Mouse (Mus musculus) gastrocnemius, adult 8-10 months (tissue): ENCODE measurements around the gene Yipf4. TPM values are rescaled to one million over a fixed set of nuclear protein-coding genes. Genes with fewer than 3 reads are reported as not detected.
A peak's percentile ranks its signal among the peaks of the same experiment; 100 is the strongest.

Experiments used
- DNase-seq, 2 experiments: peaks; one replicate each; pipeline ENCODE4 v3.0.0; 2022; ENCODE audit warnings: low spot score in 2 of 2
- total RNA-seq, 4 experiments: library from RNA; stranded (reverse); gene quantifications; 2 replicates each; pipeline ENCODE4 v1.2.4; 2022

Yipf4 gene
- total RNA-seq, 4 experiments from 2014 or later = 27.7 to 43.6 (median 32.0) TPM

DNA sequence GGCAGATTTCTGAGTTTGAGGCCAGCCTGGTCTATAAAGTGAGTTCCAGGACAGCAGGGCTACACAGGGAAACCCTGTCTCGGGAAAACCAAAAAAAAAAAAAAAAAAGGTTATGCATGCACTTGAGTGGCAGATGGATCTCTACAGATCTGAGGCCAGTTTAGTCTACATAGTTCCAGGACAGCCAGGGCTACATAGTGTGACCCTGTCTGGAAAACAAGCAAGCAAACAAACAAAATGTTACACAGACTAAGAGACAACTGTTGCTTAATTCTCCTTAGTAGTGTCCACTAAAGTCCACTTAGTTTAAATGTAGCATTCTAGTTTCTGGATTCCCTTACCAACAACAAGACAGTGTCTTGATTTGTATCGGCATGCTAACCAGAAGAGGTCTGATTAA is 36.8 kb downstream of the Yipf4 start:
- no peak for DNase-seq

DNA sequence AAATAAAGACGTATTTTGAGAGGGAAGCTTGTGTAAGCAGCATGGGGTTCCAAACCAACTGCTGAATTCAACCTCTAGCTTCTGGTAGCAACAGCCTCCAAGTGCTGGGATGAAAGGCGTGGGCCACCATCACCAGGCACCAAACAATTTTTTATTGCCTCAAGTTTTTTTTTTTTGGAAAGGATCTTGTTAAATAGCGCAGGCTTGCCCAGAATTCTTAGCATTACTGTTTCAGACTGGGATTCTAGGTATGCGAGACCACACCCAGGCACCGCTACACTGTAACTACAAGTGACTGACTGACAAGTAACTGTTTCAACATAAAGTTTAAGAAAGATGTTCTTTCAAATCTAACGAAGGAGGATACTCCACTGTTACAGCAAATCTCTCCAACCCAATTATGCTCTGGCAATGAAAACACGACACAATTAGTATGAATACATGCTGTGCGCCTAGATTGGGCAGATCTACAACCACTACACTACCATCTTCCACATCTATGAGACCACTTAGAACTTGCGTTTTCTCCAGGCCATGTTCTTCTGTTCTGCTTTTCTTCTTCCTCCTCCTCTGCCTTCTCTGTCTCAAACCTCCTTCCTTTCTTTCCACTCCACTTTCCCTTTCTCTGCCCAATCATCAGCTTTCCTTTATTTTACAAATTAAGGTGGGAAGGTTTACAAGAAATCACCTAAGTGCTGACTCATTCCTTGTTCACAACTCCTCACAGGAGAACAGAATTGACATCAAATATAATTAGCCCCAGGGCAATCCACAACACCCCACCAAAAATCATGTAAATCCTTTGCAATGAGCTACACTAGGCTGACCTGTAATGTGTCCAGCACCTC is 37.7 kb downstream of the Yipf4 start:
- no peak for DNase-seq

DNA sequence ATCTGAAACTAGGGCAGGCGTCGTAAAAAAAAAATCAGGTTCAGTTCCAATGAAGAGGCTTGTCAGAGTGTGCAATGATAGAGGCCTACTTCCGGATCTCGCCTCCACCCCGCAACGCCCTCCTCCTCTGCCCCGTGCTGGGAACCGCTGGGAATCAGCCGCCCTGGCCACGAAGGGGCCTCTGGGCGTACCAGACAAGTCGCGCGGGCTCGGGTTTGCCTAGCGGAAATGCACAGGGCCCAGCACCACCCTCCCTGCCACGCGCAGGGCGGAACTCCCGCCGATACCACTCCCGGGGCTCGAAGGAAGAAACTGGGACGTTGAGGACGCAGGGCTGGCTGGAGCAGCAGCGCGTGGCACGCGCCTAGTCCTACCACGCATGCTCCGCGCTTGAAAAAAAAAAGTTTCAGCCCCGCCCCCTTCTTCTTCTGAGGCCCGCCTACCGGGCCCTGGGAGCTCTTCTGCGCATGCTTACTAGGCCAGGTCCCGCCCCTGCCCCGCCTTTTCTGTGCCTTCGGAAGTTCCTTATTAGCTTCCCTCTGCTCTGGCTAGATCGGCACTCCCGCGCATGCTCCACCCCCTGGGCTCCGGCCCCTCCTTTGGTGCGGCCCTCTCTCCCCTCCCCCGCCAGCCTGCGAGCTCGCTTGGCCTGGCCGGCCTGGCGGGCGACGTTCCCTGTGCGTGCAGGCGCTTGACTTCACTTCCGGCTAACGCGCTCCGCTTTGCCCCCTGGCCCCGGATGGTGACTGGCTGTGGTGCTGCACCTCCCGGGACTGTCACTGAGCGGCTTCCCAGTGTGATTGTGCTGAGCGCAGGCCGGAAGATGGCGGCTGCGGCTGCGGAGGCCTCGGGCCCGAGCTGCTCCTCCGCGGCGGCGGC is 38.7 kb downstream of the Yipf4 start, which contains the start of gene Birc6:
Gene Birc6 (plus strand): TSS at position 567 of the 879 bp plus-strand sequence.
- peak; percentile 100 for DNase-seq

DNA sequence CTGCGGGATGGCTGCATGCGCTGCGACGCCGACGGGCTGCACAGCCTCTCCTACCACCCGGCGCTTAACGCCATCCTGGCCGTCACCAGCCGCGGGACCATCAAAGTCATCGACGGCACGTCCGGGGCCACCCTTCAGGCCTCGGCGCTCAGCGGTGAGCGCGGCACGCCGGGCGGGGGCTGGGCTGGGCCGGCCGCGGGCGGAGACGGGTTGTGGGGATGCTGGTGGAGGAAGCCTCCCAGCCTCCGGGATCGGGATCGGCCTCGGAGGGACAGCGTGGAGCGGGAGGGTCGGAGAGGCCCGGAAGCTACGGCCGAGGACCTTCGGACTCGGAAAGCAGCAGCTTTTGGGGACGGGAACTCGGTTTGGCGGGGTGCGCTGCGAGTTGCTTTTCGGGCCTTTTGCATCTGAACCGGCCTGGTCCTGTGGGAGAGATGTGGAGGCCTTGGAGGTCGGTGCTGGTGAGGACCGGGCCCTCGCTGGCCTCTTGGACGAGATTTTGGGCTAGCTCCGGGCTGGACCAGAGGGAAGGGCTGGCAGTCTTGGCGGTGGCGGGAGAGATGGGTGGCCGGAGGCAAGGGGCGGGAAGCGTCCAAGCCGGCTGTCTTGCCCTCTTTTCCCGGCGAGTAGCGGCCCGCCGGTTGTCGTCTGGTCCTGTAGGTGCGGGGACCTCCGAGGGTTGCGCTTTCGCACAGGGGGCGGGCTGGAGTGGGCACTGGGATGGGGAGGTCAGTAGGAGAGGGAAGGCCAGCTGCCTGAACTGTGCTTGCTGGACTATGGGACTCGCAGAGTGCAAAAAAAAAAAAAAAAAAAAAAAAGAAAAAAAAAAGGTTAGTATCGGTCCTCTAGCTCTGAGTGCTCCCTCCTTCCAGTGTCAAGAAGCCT is 39.6 kb downstream of the Yipf4 start:
- peak in 1 of 2 experiments; percentile 7 for DNase-seq

DNA sequence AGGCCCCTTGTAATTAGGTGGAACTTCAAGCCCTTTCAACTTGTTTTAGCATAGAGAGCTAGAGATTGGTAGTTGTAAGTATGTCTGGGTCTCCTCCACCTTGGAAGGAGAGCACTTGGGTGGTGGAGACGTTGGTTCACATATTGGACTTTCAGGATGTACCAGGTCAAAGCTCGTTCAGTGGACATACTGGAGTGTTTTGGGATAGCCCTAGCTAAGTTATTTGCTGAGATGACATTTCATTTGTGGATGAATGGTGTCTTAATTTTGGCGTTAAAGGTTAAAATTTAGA is 40.2 kb downstream of the Yipf4 start:
- DNase-seq = no peak

DNA sequence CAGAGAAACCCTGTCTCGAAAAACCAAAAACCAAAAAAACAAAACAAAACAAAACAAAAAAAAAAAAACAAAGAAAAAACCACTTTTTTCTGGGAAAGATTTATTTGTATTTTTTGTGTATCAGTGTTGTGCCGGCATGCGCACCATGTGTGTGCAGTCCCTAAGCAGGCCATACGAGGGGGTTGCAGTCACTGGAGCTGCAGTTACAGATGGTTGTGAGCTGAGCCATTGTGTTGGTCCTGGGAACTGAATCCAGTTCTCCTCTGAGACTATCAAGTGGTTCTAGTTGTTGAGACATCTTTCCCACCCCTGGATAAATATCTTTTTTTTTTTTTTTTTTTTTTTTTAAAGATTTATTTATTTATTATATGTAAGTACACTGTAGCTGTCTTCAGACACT is 45.7 kb downstream of the Yipf4 start:
- no peak for DNase-seq

DNA sequence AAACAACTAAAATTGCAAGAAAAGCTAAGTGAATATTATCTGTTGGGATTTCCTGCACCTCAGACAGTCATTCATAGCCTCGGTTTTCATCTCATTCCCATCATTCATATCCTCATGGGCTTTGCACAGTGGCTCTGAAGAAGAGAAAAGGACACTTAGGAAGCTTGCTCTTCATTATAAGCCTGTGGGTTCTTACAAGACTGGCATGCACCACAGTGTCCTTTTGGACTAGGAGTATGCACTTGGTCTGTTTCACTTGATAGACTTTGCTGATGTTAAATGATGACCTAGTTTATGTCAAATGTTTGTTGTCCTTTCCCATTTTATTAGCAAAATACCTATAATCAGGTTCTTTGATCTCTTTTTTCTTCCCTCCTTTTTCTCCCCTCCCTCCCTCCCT is 48.2 kb downstream of the Yipf4 start:
- no peak for DNase-seq

DNA sequence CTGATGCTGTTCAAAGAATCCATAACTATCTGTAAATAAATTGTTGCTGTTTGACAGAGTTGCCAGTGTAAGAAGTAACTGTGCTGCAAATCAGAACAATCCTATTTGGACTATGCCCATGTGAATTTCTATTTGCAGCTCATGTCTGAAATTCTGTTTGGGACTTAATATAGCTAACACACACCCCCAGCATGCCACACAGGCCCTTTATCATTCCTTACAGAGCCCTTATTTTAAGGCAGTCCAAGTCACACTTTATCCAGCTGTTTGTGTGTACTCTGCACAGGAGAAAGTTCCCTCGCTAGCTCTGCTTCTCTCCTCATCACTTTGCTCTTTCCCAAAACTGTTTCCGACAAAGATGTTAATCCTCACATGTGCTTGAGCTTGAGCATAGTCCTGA is 54.3 kb downstream of the Yipf4 start:
- no peak for DNase-seq

Other genes starting within 250 kb of the Yipf4 start
- gene Memo1, start 194.0 kb upstream of the Yipf4 start, total RNA-seq = 10 to 100 TPM; 46.9 to 53.6 (median 52.8) TPM
- 10 to 100 TPM; 41.5 to 47.7 (median 44.5) TPM for gene Dpy30, start 165.5 kb upstream of the Yipf4 start, total RNA-seq
- gene Spast, start 150.5 kb upstream of the Yipf4 start, total RNA-seq = 10 to 100 TPM; 46.1 to 59.4 (median 53.1) TPM
- gene Slc30a6, start 93.9 kb upstream of the Yipf4 start, total RNA-seq = 1 to 10 TPM; 4.3 to 7.2 (median 6.2) TPM
- under 1 TPM in 3 of 4 experiments, not detected in 1; 0.07 to 0.13 (median 0.07) TPM for gene Nlrc4, start 30.4 kb upstream of the Yipf4 start, total RNA-seq
- gene Birc6, start 38.8 kb downstream of the Yipf4 start, total RNA-seq = 10 to 100 TPM; 56.9 to 74.8 (median 60.7) TPM
- 10 to 100 TPM; 12.3 to 13.0 (median 12.6) TPM for gene Ttc27, start 228.2 kb downstream of the Yipf4 start, total RNA-seq